Mouse (Mus musculus): ENCODE measurements around the gene Il27ra.
"Not testable (repeated sequence)": the region's sequence is repeated elsewhere in the genome, so short reads cannot be mapped to it uniquely, and the experiment has no call there.

Gene Il27ra

GRCm38 (mm10) chr8:83994030-83994429 is 48.4 kb downstream of the Il27ra start:
- DNase-seq = no peak

DNA sequence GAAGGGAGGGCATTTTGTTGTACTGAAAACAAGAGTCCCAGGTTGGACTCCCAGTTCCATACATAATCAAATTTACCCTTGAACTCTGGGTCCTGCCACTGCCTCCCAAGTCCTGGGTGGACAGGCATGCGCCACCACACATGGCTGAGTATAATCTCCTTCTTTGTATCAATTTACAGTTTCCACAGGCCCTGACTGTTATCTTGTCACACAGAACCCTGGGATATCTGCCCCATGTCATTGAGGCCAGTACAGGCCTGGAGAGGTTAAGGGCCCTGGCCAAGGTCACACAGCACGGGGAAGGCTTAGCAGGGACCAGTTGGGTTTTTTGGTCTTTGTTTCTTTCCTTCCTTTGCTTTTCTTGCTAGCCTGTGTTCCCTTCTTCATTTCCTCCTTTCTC is 49.9 kb downstream of the Il27ra start:
- no peak for DNase-seq

- no peak for DNase-seq
Measured at GRCm38 (mm10) chr8:83990170-83990569, 52.2 kb downstream of the Il27ra start.

GRCm38 (mm10) chr8:83989243-83989642 is 53.1 kb downstream of the Il27ra start:
- no peak for DNase-seq

- not testable (repeated sequence) for DNase-seq
Measured at GRCm38 (mm10) chr8:83983222-83983621, 59.2 kb downstream of the Il27ra start.

DNA sequence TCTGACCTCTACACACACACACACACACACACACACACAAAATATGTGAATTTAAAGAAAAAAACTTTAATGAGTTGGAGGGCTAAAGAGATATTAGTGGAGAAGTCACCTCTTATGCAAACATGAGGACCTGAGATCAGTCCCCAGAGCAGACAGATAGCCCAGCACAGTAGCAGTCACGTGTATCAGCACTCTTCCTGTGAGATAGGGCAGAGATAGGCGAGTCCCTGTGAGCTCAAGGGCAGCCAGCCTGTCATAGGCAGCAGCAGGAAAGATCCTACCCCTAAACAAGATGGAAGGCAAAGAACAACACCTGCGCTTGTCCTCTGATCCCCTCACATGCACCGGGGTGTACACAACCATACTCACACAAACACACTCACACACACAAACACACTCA is 59.9 kb downstream of the Il27ra start:
- DNase-seq = no peak

DNA sequence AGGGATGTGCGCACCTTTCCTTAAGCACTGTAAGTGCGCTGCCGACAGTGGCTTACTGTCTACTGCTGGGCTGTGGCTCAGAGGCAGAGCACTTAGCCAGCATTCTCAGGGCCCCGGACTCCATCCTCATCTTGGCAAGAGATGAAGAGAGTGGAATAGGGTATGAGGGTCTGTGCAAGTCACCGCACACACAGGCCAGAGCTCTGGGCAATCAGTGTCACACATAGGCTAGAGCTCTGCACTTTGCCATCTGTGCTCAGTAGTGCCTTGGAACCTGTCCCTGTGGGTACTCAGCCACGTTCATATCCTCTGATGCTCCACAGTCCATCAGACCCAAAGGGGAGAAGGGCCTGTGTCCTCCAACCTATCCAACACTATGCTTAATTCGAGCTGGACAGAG is 60.9 kb downstream of the Il27ra start:
- no peak for DNase-seq

DNA sequence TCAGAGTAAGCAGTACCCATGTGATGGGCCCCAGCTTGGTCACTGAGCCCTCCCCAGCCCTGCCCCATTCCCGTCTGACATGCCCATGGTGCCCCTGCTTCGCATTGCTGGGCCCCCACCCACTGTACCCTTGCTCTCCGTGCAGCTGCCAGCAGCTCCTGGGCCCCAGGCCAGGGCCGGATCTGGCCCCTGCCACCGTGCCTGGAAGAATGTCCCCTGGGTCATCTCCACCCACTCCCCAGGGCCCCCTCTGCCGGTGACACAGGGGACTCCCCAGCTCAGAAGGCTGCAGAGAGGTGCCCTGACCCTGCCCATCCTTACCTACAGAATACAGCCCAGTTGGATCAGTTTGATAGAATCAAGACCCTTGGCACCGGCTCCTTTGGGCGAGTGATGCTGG is 61.5 kb downstream of the Il27ra start:
- DNase-seq = no peak

Data from thymus, postnatal 36 days (tissue).